Mouse (Mus musculus) E14TG2a.4 (cell line): ENCODE data around the gene Gm42417.

Experiments
- CTCF ChIP-seq: conservative IDR thresholded peaks from 2 replicates; pipeline ENCODE4 v1.5.1; 2014; ENCODE audit warnings: low read length
- NANOG ChIP-seq: IDR thresholded peaks from 2 replicates; pipeline ENCODE4 v1.6.1; 2014; ENCODE audit warnings: borderline replicate concordance, low read length, mixed read lengths
- POU5F1 ChIP-seq: IDR thresholded peaks from 2 replicates; pipeline ENCODE4 v1.6.1; 2014; ENCODE audit warnings: low read length, borderline replicate concordance

- TF ChIP-seq CTCF (no peak), POU5F1 (no peak), NANOG (no peak)
These were observed 33.0 kb upstream of the Gm42417 start for GRCm38 (mm10) chr1:36572140-36572700.
